Mouse (Mus musculus) olfactory bulb, adult 2 months (tissue): ENCODE measurements around the gene A430005L14Rik.

Experiments
- CTCF ChIP-seq: fragments of 200-500 bp; IDR thresholded peaks from 2 replicates; pipeline ENCODE4 v1.5.1; 2012; ENCODE audit warnings: low read depth, mild to moderate bottlenecking, low read length, moderate library complexity; ENCODE audit not compliant: insufficient read depth
- POLR2A ChIP-seq: fragments of 200-500 bp; IDR thresholded peaks from 2 replicates; pipeline ENCODE4 v1.6.1; 2012; ENCODE audit warnings: mild to moderate bottlenecking, low read depth, low read length, moderate library complexity; ENCODE audit not compliant: insufficient read depth

GRCm38 (mm10) chr4:153979243-153979642, 22.2 kb downstream of the A430005L14Rik start:
- no peak for TF ChIP-seq POLR2A
- TF ChIP-seq CTCF: no peak
